Mouse (Mus musculus): Measurements from ENCODE around the gene Ndufs2.

Gene Ndufs2

GRCm38 (mm10) chr1:171250680-171251593 is at the start of gene Ndufs2:
TSS of gene Ndufs2 (minus strand) at chr1:171251388.
- no peak for DNase-seq (ENCODE audit: low spot score)

GRCm38 (mm10) chr1:171298226-171298625 is 47.0 kb upstream of the Ndufs2 start:
- no peak for DNase-seq (ENCODE audit: low spot score)

GRCm38 (mm10) chr1:171295063-171295402 is 43.8 kb upstream of the Ndufs2 start:
- no peak for DNase-seq (ENCODE audit: low spot score)

GRCm38 (mm10) chr1:171294298-171295062 is 43.3 kb upstream of the Ndufs2 start, which contains the start of gene Ufc1:
TSS of gene Ufc1 (minus strand) at chr1:171295024.
- DNase-seq (ENCODE audit: low spot score) = peak; percentile 83

GRCm38 (mm10) chr1:171293906-171294297 is 42.7 kb upstream of the Ndufs2 start:
- no peak for DNase-seq (ENCODE audit: low spot score)

- no peak for DNase-seq (ENCODE audit: low spot score)
Measured at GRCm38 (mm10) chr1:171293351-171293750, 42.2 kb upstream of the Ndufs2 start.

GRCm38 (mm10) chr1:171288328-171288727 is 37.1 kb upstream of the Ndufs2 start:
- DNase-seq (ENCODE audit: low spot score) = no peak

- DNase-seq (ENCODE audit: low spot score) = peak; percentile 88
Measured at GRCm38 (mm10) chr1:171287136-171288081, 36.2 kb upstream of the Ndufs2 start, which contains the start of gene Usp21. TSS of gene Usp21 (minus strand) at chr1:171287991.

GRCm38 (mm10) chr1:171286517-171286916 is 35.3 kb upstream of the Ndufs2 start:
- DNase-seq (ENCODE audit: low spot score) = no peak

- DNase-seq (ENCODE audit: low spot score) = no peak
Measured at GRCm38 (mm10) chr1:171285096-171285892, 34.1 kb upstream of the Ndufs2 start.

GRCm38 (mm10) chr1:171284491-171284890 is 33.3 kb upstream of the Ndufs2 start:
- no peak for DNase-seq (ENCODE audit: low spot score)

- DNase-seq (ENCODE audit: low spot score) = no peak
Measured at GRCm38 (mm10) chr1:171283188-171284160, 32.3 kb upstream of the Ndufs2 start.

GRCm38 (mm10) chr1:171282086-171282805 is 31.1 kb upstream of the Ndufs2 start:
- peak; percentile 1 for DNase-seq (ENCODE audit: low spot score)

- peak; percentile 47 for DNase-seq (ENCODE audit: low spot score)
Measured at GRCm38 (mm10) chr1:171281528-171281923, 30.3 kb upstream of the Ndufs2 start.

GRCm38 (mm10) chr1:171280916-171281527 is 29.8 kb upstream of the Ndufs2 start, which contains the start of gene Ppox:
TSS of gene Ppox (minus strand) at chr1:171281186.
- DNase-seq (ENCODE audit: low spot score) = peak; percentile 94

- DNase-seq (ENCODE audit: low spot score) = no peak
Measured at GRCm38 (mm10) chr1:171280250-171280915, 29.2 kb upstream of the Ndufs2 start.

GRCm38 (mm10) chr1:171279721-171280120 is 28.5 kb upstream of the Ndufs2 start:
- DNase-seq (ENCODE audit: low spot score) = no peak
